Mouse (Mus musculus) hindbrain, embryonic 14.5 days (tissue): Measurements from ENCODE around the gene 9130213A22Rik. TPM values are rescaled to one million over a fixed set of nuclear protein-coding genes. Genes with fewer than 3 reads are reported as not detected.
A peak's percentile ranks its signal among the peaks of the same experiment; 100 is the strongest.

Source experiments
- ATAC-seq: fragments of 200-750 bp; cut with Nextera tagmentation; 2 replicates; pipeline ENCODE4 v1.8.0; 2017; ENCODE audit warnings: moderate number of reproducible peaks, mild to moderate bottlenecking, moderate TSS enrichment, moderate library complexity; ENCODE audit not compliant: low FRiP score
- DNase-seq: peaks from one replicate; pipeline ENCODE4 v3.0.0-alpha.2; 2015; ENCODE audit warnings: low spot score
- H3K27ac ChIP-seq: fragments of 300-500 bp; sonication (generic); 2 replicates; pipeline ENCODE4 v1.5.1; 2014; ENCODE audit warnings: mild to moderate bottlenecking, moderate library complexity
- H3K27me3 ChIP-seq: fragments of 300-500 bp; sonication (generic); 2 replicates; pipeline ENCODE4 v1.6.1; 2014; ENCODE audit warnings: mild to moderate bottlenecking, low read length, mixed read lengths; ENCODE audit not compliant: control insufficient read depth, insufficient read depth
- H3K36me3 ChIP-seq: fragments of 300-500 bp; sonication (generic); replicated peaks from 2 replicates; pipeline ENCODE4 v1.6.1; 2014; ENCODE audit not compliant: control insufficient read depth, insufficient read depth
- H3K4me1 ChIP-seq: fragments of 300-500 bp; sonication (generic); replicated peaks from 2 replicates; pipeline ENCODE4 v1.6.1; 2014; ENCODE audit warnings: antibody characterized with exemption, low read length, mixed read lengths; ENCODE audit not compliant: control insufficient read depth, insufficient read depth
- H3K4me2 ChIP-seq: fragments of 300-500 bp; sonication (generic); replicated peaks from 2 replicates; pipeline ENCODE4 v1.6.1; 2014; ENCODE audit warnings: mild to moderate bottlenecking, moderate library complexity
- H3K4me3 ChIP-seq: fragments of 300-500 bp; sonication (generic); replicated peaks from 2 replicates; pipeline ENCODE4 v1.5.1; 2014; ENCODE audit warnings: mild to moderate bottlenecking, low read length
- H3K9ac ChIP-seq: fragments of 300-500 bp; sonication (generic); 2 replicates; pipeline ENCODE4 v1.6.1; 2014
- H3K9me3 ChIP-seq: fragments of 300-500 bp; sonication (generic); 2 replicates; pipeline ENCODE4 v1.6.1; 2016; ENCODE audit warnings: low read length; ENCODE audit not compliant: control insufficient read depth
- WGBS: fragments of 180-500 bp; shearing (Covaris S2); extraction: QIAGEN DNeasy Blood & Tissue Kit; methylation state at CpG from one replicate; pipeline ENCODE4 v1.1.7; 2014; 5-methylcytosine and 5-hydroxymethylcytosine counted together
- polyA plus RNA-seq: library from polyadenylated mRNA; unstranded; fragments of >200 nt; fragmentation: Nextera tagmentation; extraction: Ambion mirVana; gene quantifications from 2 replicates; pipeline ENCODE4 v1.2.1, GENCODE M21; 2014

The 9130213A22Rik gene
- polyA plus RNA-seq, 1 experiment from 2014 or later: 0.39 TPM

DNA sequence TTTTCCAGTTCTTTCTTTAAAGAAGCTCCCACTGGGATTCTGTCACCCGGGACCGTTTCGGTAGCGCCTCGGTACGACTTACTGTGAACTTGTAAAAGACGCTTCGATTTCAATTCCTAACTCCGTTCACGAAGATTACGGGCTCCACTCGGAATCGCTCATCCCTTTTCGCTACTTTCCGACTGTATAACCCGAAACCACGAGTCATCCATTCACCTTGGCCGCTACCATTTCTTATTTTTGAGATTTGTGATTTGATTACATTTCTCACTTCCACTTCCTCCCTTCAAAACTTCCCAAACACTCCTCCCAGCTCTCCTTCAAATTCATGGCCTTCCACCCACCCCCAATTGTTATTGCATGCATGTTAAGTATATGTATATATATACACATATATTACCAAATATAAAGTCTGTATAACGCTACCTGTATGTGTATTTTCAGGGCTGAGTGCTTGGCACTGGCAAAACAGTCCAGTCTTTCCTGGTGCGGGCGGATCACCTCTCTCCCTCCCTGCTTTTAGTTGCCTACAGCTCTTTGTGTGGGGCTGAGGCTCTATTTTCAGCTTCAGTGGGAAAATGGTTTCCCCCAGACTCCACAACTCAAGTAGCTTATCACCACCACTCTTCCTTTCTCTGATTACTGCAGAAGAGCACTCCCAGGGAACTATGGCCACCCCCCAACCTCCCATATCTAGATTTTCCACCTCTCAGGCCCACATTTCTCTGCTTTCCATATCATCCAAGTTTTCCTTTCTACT, 11.2 kb downstream of the 9130213A22Rik start:
- ATAC-seq: no peak
- WGBS: 6% methylated on average over 21 of the region's 21 CpGs
- no peak overlapping the region for H3K27ac ChIP-seq
- H3K4me1 ChIP-seq: no peaks in the 10 kb centered on the region
- H3K4me2 ChIP-seq: peak overlapping the region; percentile 56
- H3K9ac ChIP-seq: peak overlapping the region; percentile 35; the same call in 1 of the 2 replicates
- H3K36me3 ChIP-seq: peaks cover 30% of the 10 kb centered on the region
- H3K9me3 ChIP-seq: no peaks in the 10 kb centered on the region
- H3K27me3 ChIP-seq: peaks cover 6% of the 10 kb centered on the region; the same call in 1 of the 2 replicates
- peak overlapping the region; percentile 31 for H3K4me3 ChIP-seq
- no peak for DNase-seq

DNA sequence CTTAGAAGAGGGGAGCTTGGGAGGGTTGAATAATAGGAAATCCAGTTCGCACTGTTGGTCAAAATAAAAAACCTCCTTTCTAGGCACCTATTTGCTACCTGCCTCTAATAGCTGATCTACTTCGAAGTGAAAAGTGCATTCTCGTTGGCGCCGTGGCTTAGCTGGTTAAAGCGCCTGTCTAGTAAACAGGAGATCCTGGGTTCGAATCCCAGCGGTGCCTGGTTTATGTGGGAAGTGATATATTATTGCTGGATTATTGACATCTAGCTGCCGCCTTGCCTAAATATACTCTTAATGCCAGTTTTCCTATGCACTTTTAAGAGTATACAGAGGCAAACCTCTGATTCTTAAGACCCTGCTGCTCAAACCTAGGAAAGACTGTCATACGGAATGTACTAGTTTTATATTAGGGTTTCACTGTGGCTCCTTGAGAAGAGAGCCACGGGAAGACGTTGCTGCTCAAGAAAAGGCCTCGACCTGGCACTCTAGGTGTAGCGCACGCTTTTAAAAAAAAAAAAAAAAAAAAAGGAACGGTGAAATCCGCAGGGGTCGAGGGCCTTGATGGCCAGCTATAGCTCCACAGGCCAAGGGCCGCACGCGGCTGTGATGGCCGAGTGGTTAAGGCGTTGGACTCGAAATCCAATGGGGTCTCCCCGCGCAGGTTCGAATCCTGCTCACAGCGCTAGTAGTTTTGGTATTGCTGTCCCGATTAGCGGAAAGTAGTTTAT, 11.9 kb downstream of the 9130213A22Rik start:
- H3K4me1 ChIP-seq: no peaks in the 10 kb centered on the region
- no peak overlapping the region for H3K27ac ChIP-seq
- H3K27me3 ChIP-seq: 0 out of 2 replicates have a peak, but pooled peaks cover under 1% of the 10 kb centered on the region
- H3K36me3 ChIP-seq: peaks cover 37% of the 10 kb centered on the region
- H3K4me3 ChIP-seq: peak overlapping the region; percentile 31
- H3K9me3 ChIP-seq: no peaks in the 10 kb centered on the region
- 1% methylated on average over 30 of the region's 30 CpGs for WGBS
- peak overlapping the region; percentile 35; the same call in 1 of the 2 replicates for H3K9ac ChIP-seq
- H3K4me2 ChIP-seq: peak overlapping the region; percentile 56
- peak; percentile 69; the same call in 1 of the 2 replicates for ATAC-seq
- DNase-seq: peak; percentile 98

DNA sequence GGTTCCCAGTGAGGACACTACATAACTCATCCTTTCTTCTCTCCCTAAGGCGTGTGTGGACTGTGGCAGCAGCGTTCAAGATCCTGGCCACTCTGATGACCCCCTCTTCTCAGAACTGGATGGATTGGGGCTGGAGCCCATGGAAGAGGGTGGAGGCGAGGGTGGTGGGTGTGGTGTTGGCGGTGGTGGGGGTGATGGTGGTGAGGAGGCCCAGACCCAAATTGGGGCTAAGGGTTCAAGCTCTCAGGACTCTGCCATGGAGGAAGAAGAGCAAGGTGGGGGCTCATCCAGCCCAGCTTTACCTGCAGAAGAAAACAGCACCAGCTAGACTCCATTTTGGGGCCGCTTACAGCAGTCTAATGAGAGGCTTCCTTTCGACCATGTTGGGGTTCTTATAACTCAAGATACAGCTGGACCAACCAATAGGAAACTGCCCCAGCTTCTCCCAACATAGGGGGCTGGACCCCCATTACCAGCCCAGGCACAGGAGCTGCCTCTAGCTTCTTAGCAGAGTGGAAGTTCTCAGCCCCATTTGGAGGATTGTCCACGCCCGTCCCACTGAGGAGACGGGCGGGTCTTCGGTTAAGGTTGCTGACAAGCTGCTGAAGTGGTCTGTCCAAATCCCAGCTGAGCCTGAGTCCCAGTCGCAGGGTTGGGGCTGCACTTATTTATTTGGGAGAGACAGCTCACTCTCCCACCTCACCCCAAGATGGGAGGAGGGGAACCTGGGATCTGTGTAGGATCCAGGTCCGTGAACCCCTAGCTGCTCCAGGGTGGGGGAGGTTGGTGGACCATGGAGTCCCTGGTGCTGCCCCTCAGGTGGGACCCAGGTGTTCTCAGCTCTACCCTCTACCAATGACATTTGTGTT, 13.1 kb downstream of the 9130213A22Rik start:
- Histone ChIP-seq H3K36me3 (peaks cover 50% of the 10 kb centered on the region), H3K4me1 (no peaks in the 10 kb centered on the region), H3K4me3 (no peak overlapping the region), H3K9ac (no peak overlapping the region), H3K4me2 (no peak overlapping the region), H3K27ac (no peak overlapping the region), H3K27me3 (no peaks in the 10 kb centered on the region), H3K9me3 (no peaks in the 10 kb centered on the region)
- ATAC-seq (no peak), DNase-seq (no peak)
- WGBS: 81% methylated on average over 13 of the region's 13 CpGs

DNA sequence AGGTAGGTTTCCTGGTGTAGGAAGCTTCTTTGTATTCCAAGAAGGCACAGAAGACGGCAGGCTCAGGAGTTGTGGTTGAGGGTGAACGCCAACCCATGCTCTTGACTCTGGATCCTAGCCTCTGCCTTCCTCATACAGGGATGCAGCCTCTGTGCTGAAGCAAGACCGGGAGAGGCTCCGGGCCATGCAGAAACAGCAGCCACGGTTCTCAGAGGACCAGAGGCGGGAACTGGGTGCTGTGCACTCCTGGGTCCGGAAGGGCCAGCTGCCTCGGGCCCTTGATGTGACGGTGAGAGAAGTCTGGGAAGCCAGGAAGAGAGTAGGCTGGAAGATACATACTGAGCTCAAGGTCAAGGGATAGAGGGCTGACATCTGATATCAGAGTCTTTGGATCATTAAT, 14.2 kb downstream of the 9130213A22Rik start:
- WGBS: 92% methylated on average over 9 of the region's 9 CpGs
- H3K4me3 ChIP-seq: no peak overlapping the region
- ATAC-seq: no peak
- no peaks in the 10 kb centered on the region for H3K4me1 ChIP-seq
- no peak for DNase-seq
- peaks cover 60% of the 10 kb centered on the region for H3K36me3 ChIP-seq
- no peaks in the 10 kb centered on the region for H3K9me3 ChIP-seq
- no peak overlapping the region for H3K9ac ChIP-seq
- no peak overlapping the region for H3K4me2 ChIP-seq
- no peak overlapping the region for H3K27ac ChIP-seq
- no peaks in the 10 kb centered on the region for H3K27me3 ChIP-seq

DNA sequence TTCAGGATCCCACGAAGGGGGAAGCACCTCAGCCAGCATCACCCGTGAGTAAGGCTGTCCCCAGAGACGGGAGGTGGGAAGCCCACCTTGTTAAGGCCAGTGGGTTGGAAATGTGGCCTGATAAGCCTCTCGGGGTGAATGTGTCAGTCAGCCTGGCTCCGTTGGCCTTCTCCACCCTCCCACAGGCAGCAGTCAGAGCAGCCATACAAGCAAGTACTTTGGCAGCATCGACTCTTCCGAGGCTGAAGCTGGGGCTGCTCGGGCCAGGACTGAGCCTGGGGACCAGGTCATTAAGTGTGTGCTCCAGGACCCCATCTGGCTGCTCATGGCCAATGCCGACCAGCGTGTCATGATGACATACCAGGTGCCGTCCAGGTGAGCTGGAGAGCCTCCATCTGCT, 14.7 kb downstream of the 9130213A22Rik start:
- ATAC-seq: no peak
- Histone ChIP-seq H3K36me3 (peaks cover 65% of the 10 kb centered on the region), H3K9me3 (no peaks in the 10 kb centered on the region), H3K27ac (no peak overlapping the region), H3K27me3 (no peaks in the 10 kb centered on the region), H3K4me3 (no peak overlapping the region), H3K9ac (no peak overlapping the region), H3K4me1 (no peaks in the 10 kb centered on the region), H3K4me2 (no peak overlapping the region)
- WGBS: 94% methylated on average over 11 of the region's 11 CpGs
- no peak for DNase-seq

DNA sequence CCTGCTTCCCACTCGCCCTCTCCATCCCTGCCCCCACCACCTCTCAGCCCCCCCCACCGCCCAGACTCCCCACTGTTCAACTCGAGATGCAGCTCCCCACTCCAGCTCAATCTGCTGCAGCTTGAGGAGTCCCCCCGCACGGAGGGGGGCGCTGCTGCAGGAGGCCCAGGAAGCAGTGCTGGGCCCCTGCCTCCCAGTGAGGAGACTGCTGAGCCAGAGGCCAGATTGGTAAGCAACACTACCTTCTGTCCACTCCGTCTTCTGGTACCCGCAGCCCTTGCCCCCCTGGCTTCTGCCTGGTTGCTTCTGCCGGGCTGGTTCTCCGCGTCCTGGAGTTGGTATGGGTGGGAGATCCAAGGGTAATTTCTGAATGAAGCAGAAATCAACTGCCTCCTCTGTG, 15.5 kb downstream of the 9130213A22Rik start:
- Histone ChIP-seq H3K4me2 (no peak overlapping the region), H3K27ac (no peak overlapping the region), H3K9me3 (no peaks in the 10 kb centered on the region), H3K4me3 (no peak overlapping the region), H3K4me1 (no peaks in the 10 kb centered on the region), H3K36me3 (peaks cover 74% of the 10 kb centered on the region), H3K9ac (no peak overlapping the region), H3K27me3 (no peaks in the 10 kb centered on the region)
- no peak for DNase-seq
- 83% methylated on average over 11 of the region's 11 CpGs for WGBS
- no peak for ATAC-seq

DNA sequence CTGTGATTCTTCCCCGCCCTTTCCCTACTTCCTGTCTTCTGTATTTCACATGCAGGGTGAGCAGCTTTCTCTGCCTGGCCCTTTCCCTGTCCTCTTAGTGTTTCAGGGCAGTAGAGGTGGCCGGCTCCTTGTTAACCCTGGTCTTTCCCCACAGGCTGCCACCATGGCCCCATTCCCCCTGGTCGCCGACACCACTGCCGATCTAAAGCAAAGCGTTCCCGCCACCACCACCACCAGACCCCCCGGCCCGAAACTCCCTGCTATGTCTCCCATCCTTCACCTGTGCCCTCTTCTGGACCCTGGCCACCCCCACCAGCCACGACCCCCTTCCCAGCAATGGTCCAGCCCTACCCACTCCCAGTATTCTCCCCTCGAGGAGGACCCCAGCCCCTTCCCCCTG, 16.1 kb downstream of the 9130213A22Rik start:
- Histone ChIP-seq H3K27ac (no peak overlapping the region), H3K4me3 (no peak overlapping the region), H3K9me3 (no peaks in the 10 kb centered on the region), H3K36me3 (peaks cover 78% of the 10 kb centered on the region), H3K4me2 (no peak overlapping the region), H3K9ac (no peak overlapping the region), H3K27me3 (no peaks in the 10 kb centered on the region), H3K4me1 (no peaks in the 10 kb centered on the region)
- DNase-seq (no peak), ATAC-seq (no peak)
- 95% methylated on average over 11 of the region's 11 CpGs for WGBS

DNA sequence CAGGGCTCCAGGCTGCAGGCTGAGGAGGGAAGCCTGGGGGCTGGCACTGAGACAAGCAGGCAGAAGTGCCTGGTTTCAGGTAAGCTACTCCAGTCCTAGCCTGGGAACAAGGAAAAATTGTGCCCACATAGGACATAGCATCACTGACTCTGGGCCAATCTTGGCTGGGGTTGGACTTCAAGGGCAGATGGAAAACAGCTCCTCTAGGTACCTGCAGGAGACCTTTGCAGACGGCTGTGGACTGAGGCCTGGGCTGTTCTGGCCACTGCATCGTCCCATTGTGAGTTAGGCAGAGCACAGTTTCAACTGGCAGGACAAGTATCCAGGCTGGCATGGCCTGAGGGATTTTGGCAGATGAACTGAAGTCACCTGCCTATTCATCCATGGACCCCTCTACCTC, 16.6 kb downstream of the 9130213A22Rik start:
- Histone ChIP-seq H3K4me1 (no peaks in the 10 kb centered on the region), H3K9me3 (no peaks in the 10 kb centered on the region), H3K36me3 (peaks cover 83% of the 10 kb centered on the region), H3K4me2 (no peak overlapping the region), H3K27me3 (no peaks in the 10 kb centered on the region), H3K27ac (no peak overlapping the region), H3K4me3 (no peak overlapping the region), H3K9ac (no peak overlapping the region)
- 88% methylated on average over 2 of the region's 2 CpGs for WGBS
- ATAC-seq (no peak), DNase-seq (no peak)

DNA sequence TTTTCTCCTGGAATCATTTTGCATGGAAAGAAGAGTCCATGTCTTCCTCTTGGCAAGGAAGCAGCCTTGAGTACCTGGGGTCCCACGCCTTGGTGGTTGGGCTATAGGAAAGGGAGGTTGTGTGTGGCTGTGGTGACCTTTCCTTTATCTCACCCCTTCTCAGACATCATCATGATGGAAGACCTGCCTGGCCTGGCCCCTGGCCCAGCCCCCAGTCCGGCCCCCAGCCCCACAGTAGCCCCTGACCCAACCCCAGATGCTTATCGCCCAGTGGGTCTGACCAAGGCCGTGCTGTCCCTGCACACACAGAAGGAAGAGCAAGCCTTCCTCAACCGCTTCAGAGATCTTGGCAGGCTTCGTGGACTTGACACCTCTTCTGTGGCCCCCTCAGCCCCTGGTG, 17.2 kb downstream of the 9130213A22Rik start:
- 94% methylated on average over 6 of the region's 6 CpGs for WGBS
- H3K27ac ChIP-seq: no peak overlapping the region
- DNase-seq (no peak), ATAC-seq (no peak)
- H3K4me1 ChIP-seq: peaks cover 6% of the 10 kb centered on the region
- H3K4me2 ChIP-seq: no peak overlapping the region
- peaks cover 84% of the 10 kb centered on the region for H3K36me3 ChIP-seq
- H3K4me3 ChIP-seq: no peak overlapping the region
- no peak overlapping the region for H3K9ac ChIP-seq
- H3K9me3 ChIP-seq: no peaks in the 10 kb centered on the region
- H3K27me3 ChIP-seq: no peaks in the 10 kb centered on the region
